Mouse (Mus musculus) bone marrow, adult 2 months (tissue): ENCODE measurements around the gene Gm5129.

Experiments used
- CTCF ChIP-seq: fragments of 200-500 bp; IDR thresholded peaks from 2 replicates; pipeline ENCODE4 v1.5.1; 2011; ENCODE audit warnings: low read length, control low read depth; ENCODE audit not compliant: control insufficient read depth, insufficient read depth
- POLR2A ChIP-seq: fragments of 200-500 bp; IDR thresholded peaks from 2 replicates; pipeline ENCODE4 v1.6.1; 2011; ENCODE audit warnings: low read depth, mild to moderate bottlenecking, control low read depth, low read length, borderline replicate concordance; ENCODE audit not compliant: control insufficient read depth

- no peak for TF ChIP-seq CTCF
- no peak for TF ChIP-seq POLR2A
Measured at GRCm38 (mm10) chr5:29740651-29741050, 4.9 kb upstream of the Gm5129 start.
